Mouse (Mus musculus): Measurements from ENCODE around the gene Mon2. TPM values are rescaled to one million over a fixed set of nuclear protein-coding genes. Genes with fewer than 3 reads are reported as not detected.

Gene Mon2
- polyA plus RNA-seq, 1 experiment from 2014 or later, result 39.1 TPM

GRCm38 (mm10) chr10:122987671-122988128 is 88.6 kb downstream of the Mon2 start:
- WGBS, result 34% methylated on average over 9 of the region's 9 CpGs
- ATAC-seq (ENCODE audit: low FRiP score), result no peak
- Histone ChIP-seq H3K9ac (no peak overlapping the region), H3K9me3 (no peaks in the 10 kb centered on the region), H3K4me2 (0 out of 2 replicates have a peak overlapping the region, but pooled peaks have one; percentile 13), H3K4me3 (replicated peaks) (no peak overlapping the region), H3K27me3 (no peaks in the 10 kb centered on the region), H3K27ac (peak overlapping the region; percentile 46; the same call in 1 of the 2 replicates), H3K36me3 (replicated peaks) (peaks cover 4% of the 10 kb centered on the region), H3K4me1 (peaks cover 26% of the 10 kb centered on the region)

GRCm38 (mm10) chr10:122986320-122987225 is 89.7 kb downstream of the Mon2 start:
- Histone ChIP-seq H3K36me3 (replicated peaks) (peaks cover 5% of the 10 kb centered on the region), H3K9ac (peak overlapping the region; percentile 99), H3K27ac (peak overlapping the region; percentile 100), H3K4me3 (replicated peaks) (peak overlapping the region; percentile 93), H3K4me1 (peaks cover 26% of the 10 kb centered on the region), H3K27me3 (no peaks in the 10 kb centered on the region), H3K4me2 (peak overlapping the region; percentile 54), H3K9me3 (no peaks in the 10 kb centered on the region)
- WGBS, result 11% methylated on average over 54 of the region's 54 CpGs
- peak; percentile 81 for ATAC-seq (ENCODE audit: low FRiP score)

- peaks cover 26% of the 10 kb centered on the region for H3K4me1 ChIP-seq
- no peaks in the 10 kb centered on the region for H3K27me3 ChIP-seq
- H3K4me2 ChIP-seq, result peak overlapping the region; percentile 75
- peak overlapping the region; percentile 93 for H3K4me3 ChIP-seq (replicated peaks)
- peak overlapping the region; percentile 100 for H3K27ac ChIP-seq
- peaks cover 13% of the 10 kb centered on the region for H3K36me3 ChIP-seq (replicated peaks)
- ATAC-seq (ENCODE audit: low FRiP score), result peak; percentile 91
- no peaks in the 10 kb centered on the region for H3K9me3 ChIP-seq
- WGBS, result 0% methylated on average over 44 of the region's 115 CpGs
- peak overlapping the region; percentile 99 for H3K9ac ChIP-seq
Measured at GRCm38 (mm10) chr10:122985515-122986319, 90.6 kb downstream of the Mon2 start.

GRCm38 (mm10) chr10:122985252-122985514 is 91.1 kb downstream of the Mon2 start:
- H3K9me3 ChIP-seq, result no peaks in the 10 kb centered on the region
- peak; percentile 2; the same call in 1 of the 2 replicates for ATAC-seq (ENCODE audit: low FRiP score)

GRCm38 (mm10) chr10:122984531-122985251 is 91.6 kb downstream of the Mon2 start:
- WGBS, result 4% methylated on average over 10 of the region's 10 CpGs

More at GRCm38 (mm10) chr10:122985252-122985514, 91.1 kb downstream of the Mon2 start:
- peak overlapping the region; percentile 93 for H3K4me3 ChIP-seq (replicated peaks)
- H3K4me2 ChIP-seq, result peak overlapping the region; percentile 75
- H3K27me3 ChIP-seq, result no peaks in the 10 kb centered on the region
- H3K36me3 ChIP-seq (replicated peaks), result peaks cover 15% of the 10 kb centered on the region
- under 1% methylated on average over 37 of the region's 37 CpGs for WGBS
- H3K27ac ChIP-seq, result peak overlapping the region; percentile 100
- H3K4me1 ChIP-seq, result peaks cover 26% of the 10 kb centered on the region
- H3K9ac ChIP-seq, result peak overlapping the region; percentile 99

GRCm38 (mm10) chr10:122983579-122984530 is 92.5 kb downstream of the Mon2 start:
- peaks cover 26% of the 10 kb centered on the region for H3K4me1 ChIP-seq
- no peaks in the 10 kb centered on the region for H3K27me3 ChIP-seq
- peak overlapping the region; percentile 93 for H3K4me3 ChIP-seq (replicated peaks)
- WGBS, result 53% methylated on average over 10 of the region's 10 CpGs
- ATAC-seq (ENCODE audit: low FRiP score), result no peak
- peak overlapping the region; percentile 99 for H3K9ac ChIP-seq
- H3K9me3 ChIP-seq, result no peaks in the 10 kb centered on the region
- peak overlapping the region; percentile 75 for H3K4me2 ChIP-seq
- H3K36me3 ChIP-seq (replicated peaks), result peaks cover 23% of the 10 kb centered on the region
- no peak overlapping the region; the same call in 1 of the 2 replicates for H3K27ac ChIP-seq

More at GRCm38 (mm10) chr10:122984531-122985251, 91.6 kb downstream of the Mon2 start:
- H3K27ac ChIP-seq, result peak overlapping the region; percentile 100
- ATAC-seq (ENCODE audit: low FRiP score), result no peak
- no peaks in the 10 kb centered on the region for H3K27me3 ChIP-seq
- H3K36me3 ChIP-seq (replicated peaks), result peaks cover 18% of the 10 kb centered on the region
- H3K4me1 ChIP-seq, result peaks cover 26% of the 10 kb centered on the region
- peak overlapping the region; percentile 93 for H3K4me3 ChIP-seq (replicated peaks)
- H3K9me3 ChIP-seq, result no peaks in the 10 kb centered on the region
- H3K9ac ChIP-seq, result peak overlapping the region; percentile 99
- peak overlapping the region; percentile 75 for H3K4me2 ChIP-seq

- Histone ChIP-seq H3K9me3 (no peaks in the 10 kb centered on the region), H3K36me3 (replicated peaks) (peaks cover 23% of the 10 kb centered on the region), H3K27ac (no peak overlapping the region), H3K27me3 (no peaks in the 10 kb centered on the region), H3K9ac (peak overlapping the region; percentile 99; the same call in 1 of the 2 replicates), H3K4me1 (peaks cover 26% of the 10 kb centered on the region), H3K4me3 (replicated peaks) (peak overlapping the region; percentile 93), H3K4me2 (peak overlapping the region; percentile 75)
- ATAC-seq (ENCODE audit: low FRiP score), result no peak
- WGBS, result 85% methylated on average over 11 of the region's 11 CpGs
Measured at GRCm38 (mm10) chr10:122982909-122983578, 93.3 kb downstream of the Mon2 start.

GRCm38 (mm10) chr10:122980123-122980522 is 96.2 kb downstream of the Mon2 start:
- ATAC-seq (ENCODE audit: low FRiP score), result no peak
- peaks cover 23% of the 10 kb centered on the region for H3K36me3 ChIP-seq (replicated peaks)
- WGBS, result 95% methylated on average over 12 of the region's 12 CpGs

GRCm38 (mm10) chr10:122979356-122979755 is 96.9 kb downstream of the Mon2 start:
- peaks cover 23% of the 10 kb centered on the region for H3K36me3 ChIP-seq (replicated peaks)
- no peaks in the 10 kb centered on the region for H3K27me3 ChIP-seq
- peaks cover 14% of the 10 kb centered on the region for H3K4me1 ChIP-seq
- H3K9me3 ChIP-seq, result no peaks in the 10 kb centered on the region
- no peak for ATAC-seq (ENCODE audit: low FRiP score)
- H3K27ac ChIP-seq, result no peak overlapping the region
- H3K4me3 ChIP-seq (replicated peaks), result no peak overlapping the region
- H3K9ac ChIP-seq, result no peak overlapping the region
- H3K4me2 ChIP-seq, result no peak overlapping the region

More at GRCm38 (mm10) chr10:122980123-122980522, 96.2 kb downstream of the Mon2 start:
- Histone ChIP-seq H3K27ac (no peak overlapping the region), H3K4me1 (peaks cover 14% of the 10 kb centered on the region), H3K9ac (no peak overlapping the region), H3K4me2 (no peak overlapping the region), H3K9me3 (no peaks in the 10 kb centered on the region), H3K27me3 (no peaks in the 10 kb centered on the region), H3K4me3 (replicated peaks) (no peak overlapping the region)

GRCm38 (mm10) chr10:122976038-122976437 is 100.3 kb downstream of the Mon2 start:
- Histone ChIP-seq H3K4me1 (no peaks in the 10 kb centered on the region; the same call in none of the 2 replicates), H3K4me2 (no peak overlapping the region), H3K27ac (no peak overlapping the region), H3K9me3 (no peaks in the 10 kb centered on the region), H3K27me3 (no peaks in the 10 kb centered on the region), H3K9ac (no peak overlapping the region), H3K4me3 (replicated peaks) (no peak overlapping the region), H3K36me3 (replicated peaks) (peaks cover 16% of the 10 kb centered on the region)
- 90% methylated on average over 9 of the region's 9 CpGs for WGBS
- no peak for ATAC-seq (ENCODE audit: low FRiP score)
